In genomic region chr5:108866746-108867145, GRCm38 (mm10) we compare ENCODE assay signal across 13 mouse cellular contexts. TPM values are rescaled to one million over a fixed set of nuclear protein-coding genes. Genes with fewer than 3 reads are reported as not detected.
DNase-seq lines count a peak whose midpoint lies in the region; ATAC-seq and TF ChIP-seq lines count a peak whose summit lies in the region.
"Not testable (repeated sequence)": the region's sequence is repeated elsewhere in the genome, so short reads cannot be mapped to it uniquely, and the experiment has no call there.
"Had no signal": no experiment of that assay in that cellular context is flagged by ENCODE, and none has a peak within 500 bp of the region (broad histone marks: within the 10 kb centered on the region; RNA-seq: fewer than 3 reads in every experiment).

No protein-coding gene starts in this region.

- TF ChIP-seq CTCF in forebrain, postnatal 0 days (IDR thresholded peaks at IDR 0.05; ENCODE audit: low read depth), result peak; percentile 60
- peak; percentile 71 for TF ChIP-seq CTCF in intestine, postnatal 0 days (IDR thresholded peaks at IDR 0.05; ENCODE audit: low read depth)
- peak; percentile 54 for TF ChIP-seq CTCF in liver, adult 2 months (IDR thresholded peaks at IDR 0.05; ENCODE audit: low read depth, low read length)

- H3K4me2 ChIP-seq in forebrain, postnatal 0 days (ENCODE audit: low read depth); intestine, postnatal 0 days (replicated peaks; ENCODE audit: low read depth): not testable (repeated sequence)

- not testable (repeated sequence) for H3K4me1 ChIP-seq in forebrain, postnatal 0 days (ENCODE audit: insufficient read depth); intestine, postnatal 0 days (replicated peaks; ENCODE audit: control insufficient read depth, insufficient read depth, low read length); liver, adult 2 months (ENCODE audit: control insufficient read depth, insufficient read depth, low read length); midbrain, embryonic 10.5 days

- not testable (repeated sequence) for H3K9me3 ChIP-seq in forebrain, postnatal 0 days (ENCODE audit: low read length); intestine, postnatal 0 days (ENCODE audit: control insufficient read depth); midbrain, embryonic 10.5 days (replicated peaks)

- H3K4me3 ChIP-seq in forebrain, postnatal 0 days (ENCODE audit: low read depth, low read length); intestine, postnatal 0 days (ENCODE audit: low read depth, low read length); liver, adult 2 months (ENCODE audit: insufficient read depth, low read depth, low read length); midbrain, embryonic 10.5 days: not testable (repeated sequence)

- not testable (repeated sequence) for ATAC-seq in forebrain, postnatal 0 days; intestine, postnatal 0 days

- DNase-seq in R1 (ENCODE audit: low read depth, low spot score), result peak; percentile 58
- DNase-seq in cerebellum, postnatal 14 days, result peak; percentile 8 to 24
- peak; percentile 8 for DNase-seq in forebrain, postnatal 0 days
- peak; percentile 5 for DNase-seq in liver, adult 2 months (ENCODE audit: extremely low read depth, low read depth, low spot score)
- DNase-seq in midbrain, embryonic 10.5 days (ENCODE audit: low spot score), result peak; percentile 32
- peak; percentile 0 for DNase-seq in splenic B cell, adult 2 months (ENCODE audit: low read depth, low spot score)

- H3K27ac ChIP-seq in forebrain, postnatal 0 days (ENCODE audit: low read depth, low read length); intestine, postnatal 0 days (ENCODE audit: low read depth, low read length); liver, adult 2 months (replicated peaks; ENCODE audit: insufficient read depth, low read depth, low read length); midbrain, embryonic 10.5 days (replicated peaks): not testable (repeated sequence)

- H3K27me3 ChIP-seq in forebrain, postnatal 0 days (ENCODE audit: insufficient read depth, low read length); intestine, postnatal 0 days (replicated peaks; ENCODE audit: control insufficient read depth, insufficient read depth, low read length); liver, adult 2 months (ENCODE audit: control insufficient read depth, insufficient read depth, low read length); midbrain, embryonic 10.5 days (ENCODE audit: low read depth, poor library complexity, severe bottlenecking); splenic B cell, adult 2 months (ENCODE audit: control insufficient read depth, insufficient read depth, low read length, poor library complexity, severe bottlenecking): not testable (repeated sequence)

- not testable (repeated sequence) for TF ChIP-seq POLR2A in liver, adult 2 months (IDR thresholded peaks at IDR 0.05; ENCODE audit: extremely low read depth, insufficient read depth, low read length)

- H3K36me3 ChIP-seq in forebrain, postnatal 0 days (ENCODE audit: insufficient read depth); intestine, postnatal 0 days (ENCODE audit: control insufficient read depth, insufficient read depth); liver, adult 2 months (ENCODE audit: control insufficient read depth, insufficient read depth, low read length); midbrain, embryonic 10.5 days; splenic B cell, adult 2 months (ENCODE audit: control insufficient read depth, insufficient read depth, low read length, poor library complexity, severe bottlenecking): not testable (repeated sequence)

- not testable (repeated sequence) for H3K9ac ChIP-seq in forebrain, postnatal 0 days; intestine, postnatal 0 days (ENCODE audit: low read depth, low read length); liver, adult 2 months (ENCODE audit: low read depth, low read length)

- H3K79me2 ChIP-seq in liver, adult 2 months (ENCODE audit: control insufficient read depth, insufficient read depth, low read length), result not testable (repeated sequence)

- 7% methylated on average over 1 of the region's 1 CpGs for WGBS in forebrain, postnatal 0 days
- 17% methylated on average over 1 of the region's 1 CpGs for WGBS in intestine, postnatal 0 days
- WGBS in liver, adult 2 months, result 4% methylated on average over 1 of the region's 1 CpGs
- WGBS in midbrain, embryonic 10.5 days, result 8% methylated on average over 1 of the region's 1 CpGs

RNA-seq across cellular contexts. Expression of gene Vmn2r9, which starts 14.3 kb away (rescaled TPM):
- not detected in 2 replicates for total RNA-seq in forebrain, postnatal 0 days (2014; rRNA removed)
- polyA plus RNA-seq in forebrain, postnatal 0 days (2015; fragmentation: Nextera tagmentation; extraction: Ambion mirVana), result not detected in 2 replicates
- not detected in 2 replicates for polyA plus RNA-seq in intestine, postnatal 0 days (2015; fragmentation: Nextera tagmentation; extraction: Ambion mirVana)
- not detected in 2 replicates for total RNA-seq in liver, adult 2 months (2014; rRNA removed)
- polyA plus RNA-seq in liver, adult 2 months (2012; rRNA removed), result not detected in 2 replicates
- polyA plus RNA-seq in midbrain, embryonic 10.5 days (2016; fragmentation: Nextera tagmentation; extraction: Ambion mirVana), result not detected in 2 replicates
- total RNA-seq: gastrocnemius, postnatal 36 days; heart, postnatal 25 days had no signal
- polyA plus RNA-seq: forebrain, embryonic 12.5 days; neural tube, embryonic 13.5 days; small intestine, adult 2 months had no signal

RNA-seq across cellular contexts. Expression of gene Vmn2r8, which starts 58.1 kb away (rescaled TPM):
- not detected in 2 replicates for total RNA-seq in forebrain, postnatal 0 days (2014; rRNA removed)
- not detected in 2 replicates for polyA plus RNA-seq in forebrain, postnatal 0 days (2015; fragmentation: Nextera tagmentation; extraction: Ambion mirVana)
- polyA plus RNA-seq in intestine, postnatal 0 days (2015; fragmentation: Nextera tagmentation; extraction: Ambion mirVana), result not detected in 2 replicates
- total RNA-seq in liver, adult 2 months (2014; rRNA removed), result not detected in 2 replicates
- not detected in 2 replicates for polyA plus RNA-seq in liver, adult 2 months (2012; rRNA removed)
- not detected in 2 replicates for polyA plus RNA-seq in midbrain, embryonic 10.5 days (2016; fragmentation: Nextera tagmentation; extraction: Ambion mirVana)
- total RNA-seq: gastrocnemius, postnatal 36 days; heart, postnatal 25 days had no signal
- polyA plus RNA-seq: activated CD4-positive, CD25-positive, alpha-beta regulatory T cell, adult 4 months; forebrain, embryonic 12.5 days; neural tube, embryonic 13.5 days; small intestine, adult 2 months had no signal

Comparison
In these comparisons a context has a peak if more than half of its experiments do, and no peak if none do; other contexts are left out.
1. DNase-seq: peak in every context shown above with its lines; median percentile 58 in R1; 32 in midbrain, embryonic 10.5 days; 16 in cerebellum, postnatal 14 days; 8 in forebrain, postnatal 0 days; 5 in liver, adult 2 months; 0 in splenic B cell, adult 2 months.